Mouse (Mus musculus) embryonic facial prominence, embryonic 14.5 days (tissue): Measurements from ENCODE around the gene Ptprn2. TPM values are rescaled to one million over a fixed set of nuclear protein-coding genes. Genes with fewer than 3 reads are reported as not detected.

ENCODE experiments used
- ATAC-seq: fragments of 200-750 bp; cut with Nextera tagmentation; 2 replicates; pipeline ENCODE4 v1.8.0; 2017; ENCODE audit warnings: low read depth, moderate number of reproducible peaks, moderate TSS enrichment
- DNase-seq: peaks from one replicate; pipeline ENCODE4 v3.0.0-alpha.2; 2015; ENCODE audit warnings: low spot score
- H3K27ac ChIP-seq: fragments of 300-500 bp; sonication (generic); replicated peaks from 2 replicates; pipeline ENCODE4 v1.5.1; 2014; ENCODE audit warnings: low read depth, mild to moderate bottlenecking, low read length, moderate library complexity
- H3K27me3 ChIP-seq: fragments of 300-500 bp; sonication (generic); replicated peaks from 2 replicates; pipeline ENCODE4 v1.6.1; 2014; ENCODE audit warnings: low read length; ENCODE audit not compliant: control insufficient read depth, insufficient read depth
- H3K36me3 ChIP-seq: fragments of 300-500 bp; sonication (generic); 2 replicates; pipeline ENCODE4 v1.6.1; 2014; ENCODE audit warnings: low read length, mixed read lengths; ENCODE audit not compliant: control insufficient read depth, insufficient read depth
- H3K4me1 ChIP-seq: fragments of 300-500 bp; sonication (generic); 2 replicates; pipeline ENCODE4 v1.6.1; 2014; ENCODE audit warnings: antibody characterized with exemption, low read length; ENCODE audit not compliant: control insufficient read depth, insufficient read depth
- H3K4me2 ChIP-seq: fragments of 300-500 bp; sonication (generic); 2 replicates; pipeline ENCODE4 v1.6.1; 2014; ENCODE audit warnings: low read depth, mild to moderate bottlenecking, low read length, moderate library complexity, mixed read lengths
- H3K4me3 ChIP-seq: fragments of 300-500 bp; sonication (generic); 2 replicates; pipeline ENCODE4 v1.5.1; 2014; ENCODE audit warnings: low read depth, mild to moderate bottlenecking, low read length
- H3K9ac ChIP-seq: fragments of 300-500 bp; sonication (generic); 2 replicates; pipeline ENCODE4 v1.6.1; 2014; ENCODE audit warnings: low read depth, mild to moderate bottlenecking, low read length, moderate library complexity, mixed read lengths
- H3K9me3 ChIP-seq: fragments of 300-500 bp; sonication (generic); 2 replicates; pipeline ENCODE4 v1.6.1; 2016; ENCODE audit warnings: low read length; ENCODE audit not compliant: control insufficient read depth
- WGBS: fragments of 180-500 bp; shearing (Covaris S2); extraction: QIAGEN DNeasy Blood & Tissue Kit; methylation state at CpG from one replicate; pipeline ENCODE4 v1.1.7; 2014; 5-methylcytosine and 5-hydroxymethylcytosine counted together
- polyA plus RNA-seq: library from polyadenylated mRNA; unstranded; fragments of >200 nt; fragmentation: Nextera tagmentation; extraction: Ambion mirVana; gene quantifications from 2 replicates; pipeline ENCODE4 v1.2.1, GENCODE M21; 2014

Ptprn2 gene
- polyA plus RNA-seq, 1 experiment from 2014 or later, result 0.65 TPM

DNA sequence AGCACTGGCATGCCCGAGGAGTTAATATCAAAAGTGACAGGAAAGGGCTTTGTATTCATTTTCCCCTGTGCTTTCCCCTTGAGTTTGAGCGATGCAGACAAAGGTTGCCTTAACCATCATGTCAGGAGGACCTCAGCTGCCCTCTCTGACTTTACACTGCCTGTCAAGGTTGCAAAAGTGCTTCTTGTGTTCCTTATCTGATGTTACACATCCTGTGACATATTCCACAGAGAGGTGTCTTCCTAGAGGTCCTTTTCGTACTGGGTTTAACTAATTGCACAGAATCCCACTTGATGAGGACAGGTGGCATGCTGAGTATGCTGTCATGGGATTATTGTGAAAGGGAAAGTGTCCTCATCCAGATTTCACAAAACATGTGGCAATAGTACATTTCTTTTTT lies 16.4 kb upstream of the Ptprn2 start:
- Histone ChIP-seq H3K36me3 (0 out of 2 replicates have a peak, but pooled peaks cover 3% of the 10 kb centered on the region), H3K4me1 (no peaks in the 10 kb centered on the region), H3K4me3 (no peak overlapping the region), H3K27ac (no peak overlapping the region), H3K9me3 (no peaks in the 10 kb centered on the region), H3K4me2 (no peak overlapping the region), H3K9ac (no peak overlapping the region), H3K27me3 (no peaks in the 10 kb centered on the region)
- 75% methylated on average over 3 of the region's 3 CpGs for WGBS
- ATAC-seq (no peak), DNase-seq (no peak)

GRCm38 (mm10) chr12:116473264-116473663 lies 12.3 kb upstream of the Ptprn2 start:
- ATAC-seq (no peak), DNase-seq (no peak)
- H3K4me1 ChIP-seq, result no peaks in the 10 kb centered on the region
- WGBS, result 81% methylated on average over 2 of the region's 2 CpGs
- H3K9ac ChIP-seq, result no peak overlapping the region
- no peaks in the 10 kb centered on the region for H3K9me3 ChIP-seq
- no peaks in the 10 kb centered on the region for H3K36me3 ChIP-seq
- H3K27me3 ChIP-seq, result no peaks in the 10 kb centered on the region
- H3K27ac ChIP-seq, result no peak overlapping the region
- H3K4me3 ChIP-seq, result no peak overlapping the region
- H3K4me2 ChIP-seq, result no peak overlapping the region

- no peak overlapping the region for H3K4me2 ChIP-seq
- H3K36me3 ChIP-seq, result no peaks in the 10 kb centered on the region
- no peak overlapping the region for H3K27ac ChIP-seq
- no peak overlapping the region for H3K9ac ChIP-seq
- ATAC-seq (no peak), DNase-seq (no peak)
- no peaks in the 10 kb centered on the region for H3K27me3 ChIP-seq
- H3K9me3 ChIP-seq, result no peaks in the 10 kb centered on the region
- no peaks in the 10 kb centered on the region for H3K4me1 ChIP-seq
- no peak overlapping the region for H3K4me3 ChIP-seq
Measured at GRCm38 (mm10) chr12:116473761-116474160, 11.8 kb upstream of the Ptprn2 start.

DNA sequence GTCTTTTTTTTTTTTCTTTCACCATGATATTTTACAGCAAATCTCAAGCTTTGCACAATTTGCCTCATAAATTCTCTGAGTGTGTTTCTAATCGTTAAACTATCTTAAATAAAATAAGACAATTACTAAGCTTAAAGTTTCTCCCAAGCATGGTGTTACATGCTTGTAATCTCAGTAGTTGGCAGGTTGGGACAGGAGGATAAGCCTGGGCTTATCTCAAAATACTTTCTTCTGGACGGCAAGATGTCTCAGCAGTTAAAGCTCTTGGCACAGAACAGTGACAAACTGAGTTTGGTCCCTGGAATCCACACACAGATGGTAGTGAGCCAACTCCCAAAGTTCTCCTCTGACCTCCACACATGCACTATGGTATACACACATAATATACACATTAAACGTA lies 10.8 kb upstream of the Ptprn2 start:
- Histone ChIP-seq H3K36me3 (no peaks in the 10 kb centered on the region), H3K4me3 (no peak overlapping the region), H3K27me3 (no peaks in the 10 kb centered on the region), H3K4me1 (no peaks in the 10 kb centered on the region), H3K4me2 (no peak overlapping the region), H3K9ac (no peak overlapping the region), H3K27ac (no peak overlapping the region), H3K9me3 (no peaks in the 10 kb centered on the region)
- ATAC-seq (no peak), DNase-seq (no peak)
- 72% methylated on average over 3 of the region's 3 CpGs for WGBS

GRCm38 (mm10) chr12:116478771-116479170 lies 6.7 kb upstream of the Ptprn2 start:
- H3K27me3 ChIP-seq, result no peaks in the 10 kb centered on the region
- DNase-seq (no peak), ATAC-seq (no peak)
- no peak overlapping the region for H3K27ac ChIP-seq
- H3K9me3 ChIP-seq, result no peaks in the 10 kb centered on the region
- H3K4me3 ChIP-seq, result no peak overlapping the region
- no peaks in the 10 kb centered on the region for H3K4me1 ChIP-seq
- WGBS, result 61% methylated on average over 1 of the region's 1 CpGs
- H3K4me2 ChIP-seq, result no peak overlapping the region
- H3K36me3 ChIP-seq, result no peaks in the 10 kb centered on the region
- no peak overlapping the region for H3K9ac ChIP-seq

GRCm38 (mm10) chr12:116481921-116482320 lies 3.6 kb upstream of the Ptprn2 start:
- Histone ChIP-seq H3K9ac (no peak overlapping the region), H3K4me3 (no peak overlapping the region), H3K36me3 (no peaks in the 10 kb centered on the region), H3K4me2 (no peak overlapping the region), H3K27me3 (peaks cover 15% of the 10 kb centered on the region), H3K27ac (no peak overlapping the region), H3K9me3 (no peaks in the 10 kb centered on the region), H3K4me1 (peaks cover 6% of the 10 kb centered on the region; the same call in 1 of the 2 replicates)
- ATAC-seq (no peak), DNase-seq (no peak)
- WGBS, result 86% methylated on average over 1 of the region's 1 CpGs

DNA sequence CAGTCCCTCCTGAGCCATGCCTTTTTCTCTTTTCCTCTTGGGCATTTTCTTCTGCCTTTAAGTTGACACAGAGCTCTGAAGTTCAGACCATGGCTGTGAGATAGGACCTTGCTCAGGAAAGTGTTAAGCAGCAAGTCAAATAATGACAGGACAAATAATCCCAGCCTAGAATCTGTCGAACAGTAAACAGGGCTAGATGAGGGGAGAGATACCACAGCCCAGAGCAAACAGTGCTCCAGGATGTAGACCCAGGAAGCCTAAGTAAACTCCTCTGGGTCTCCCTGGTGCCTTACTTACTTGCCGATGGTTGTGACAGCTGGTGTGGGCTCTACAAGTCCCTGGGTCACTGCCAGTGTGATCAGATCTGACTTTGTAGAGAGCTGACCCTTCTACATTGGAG lies 1.9 kb upstream of the Ptprn2 start:
- DNase-seq, result no peak

DNA sequence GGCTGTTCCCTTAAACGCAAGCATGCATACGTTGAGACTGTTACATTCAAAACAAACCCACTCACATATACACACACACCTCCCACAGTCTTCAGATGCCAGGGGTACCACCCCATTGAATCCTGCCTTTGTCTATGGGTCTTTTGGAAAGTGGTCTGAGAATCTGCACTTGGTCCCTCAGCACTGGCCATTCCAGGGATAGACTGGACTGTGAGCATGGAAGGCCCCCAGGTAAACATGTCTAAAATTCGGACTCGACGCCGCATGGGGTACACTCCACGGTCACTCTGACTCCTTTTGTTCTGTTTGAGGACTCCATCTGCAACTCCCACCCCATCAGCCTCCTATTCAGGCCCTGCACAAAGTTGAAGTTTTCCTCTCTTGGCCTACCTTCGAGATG lies 529 bp upstream of the Ptprn2 start:
- Histone ChIP-seq H3K27me3 (peaks cover 15% of the 10 kb centered on the region), H3K27ac (no peak overlapping the region), H3K9me3 (no peaks in the 10 kb centered on the region), H3K36me3 (no peaks in the 10 kb centered on the region), H3K9ac (no peak overlapping the region), H3K4me3 (peak overlapping the region; percentile 52; the same call in 1 of the 2 replicates), H3K4me2 (peak overlapping the region; percentile 98), H3K4me1 (peaks cover 6% of the 10 kb centered on the region; the same call in 1 of the 2 replicates)
- DNase-seq, result no peak
- 75% methylated on average over 8 of the region's 8 CpGs for WGBS
- no peak for ATAC-seq

More for the DNA sequence above, 1.9 kb upstream of the Ptprn2 start:
- Histone ChIP-seq H3K4me2 (no peak overlapping the region), H3K27ac (no peak overlapping the region), H3K27me3 (peaks cover 15% of the 10 kb centered on the region), H3K4me1 (peaks cover 6% of the 10 kb centered on the region; the same call in 1 of the 2 replicates), H3K36me3 (no peaks in the 10 kb centered on the region), H3K9ac (no peak overlapping the region), H3K4me3 (no peak overlapping the region), H3K9me3 (no peaks in the 10 kb centered on the region)
- 31% methylated on average over 2 of the region's 2 CpGs for WGBS
- no peak for ATAC-seq

DNA sequence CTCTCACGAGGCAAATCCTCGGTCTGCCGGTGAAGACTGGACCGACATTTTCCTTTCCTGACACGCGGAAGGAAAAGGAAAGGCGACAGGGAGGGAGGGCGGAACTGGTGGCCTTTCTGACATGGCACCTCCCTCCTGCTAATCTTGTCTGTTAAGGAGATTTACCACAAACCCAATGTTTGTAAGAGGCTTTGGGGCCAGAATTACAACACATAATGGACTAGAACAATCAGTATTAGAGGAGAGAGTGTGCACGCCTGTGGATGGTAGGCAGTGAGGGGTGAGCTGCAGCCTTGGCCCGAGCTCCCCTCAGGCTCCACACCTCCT lies 847 bp downstream of the Ptprn2 start:
- peak overlapping the region; percentile 52 for H3K4me3 ChIP-seq
- no peaks in the 10 kb centered on the region for H3K36me3 ChIP-seq
- peak overlapping the region; percentile 98 for H3K4me2 ChIP-seq
- WGBS, result 3% methylated on average over 10 of the region's 10 CpGs
- H3K4me1 ChIP-seq, result peaks cover 6% of the 10 kb centered on the region; the same call in 1 of the 2 replicates
- no peaks in the 10 kb centered on the region for H3K9me3 ChIP-seq
- peak overlapping the region; percentile 14; the same call in 1 of the 2 replicates for H3K9ac ChIP-seq
- DNase-seq, result no peak
- ATAC-seq, result no peak
- H3K27me3 ChIP-seq, result peaks cover 15% of the 10 kb centered on the region
- no peak overlapping the region for H3K27ac ChIP-seq
